Mouse (Mus musculus) layer of hippocampus, adult 2 months (tissue): ENCODE results near the gene Ccdc83. TPM values are rescaled to one million over a fixed set of nuclear protein-coding genes. Genes with fewer than 3 reads are reported as not detected.
"Not testable (repeated sequence)": the region's sequence is repeated elsewhere in the genome, so short reads cannot be mapped to it uniquely, and the experiment has no call there.

Experiments used
- DNase-seq, 2 experiments: peaks; one replicate each; pipeline ENCODE4 v3.0.0; 2022; ENCODE audit warnings: low spot score in 2 of 2
- H3K27ac ChIP-seq: fragments of 200-600 bp; 2 replicates; pipeline ENCODE4 v1.8.1; 2022
- H3K4me3 ChIP-seq: fragments of 200-600 bp; 2 replicates; pipeline ENCODE4 v1.8.1; 2022; ENCODE audit warnings: mild to moderate bottlenecking
- CTCF ChIP-seq: fragments of 200-600 bp; conservative IDR thresholded peaks from 2 replicates; pipeline ENCODE4 v1.8.1; 2022; ENCODE audit warnings: antibody characterized with exemption, mild to moderate bottlenecking, moderate library complexity
- total RNA-seq, 2 experiments: library from RNA; stranded (reverse); gene quantifications; 2 replicates each; pipeline ENCODE4 v1.2.3; 2021

Gene Ccdc83
- total RNA-seq, 2 experiments from 2014 or later = not detected

DNA sequence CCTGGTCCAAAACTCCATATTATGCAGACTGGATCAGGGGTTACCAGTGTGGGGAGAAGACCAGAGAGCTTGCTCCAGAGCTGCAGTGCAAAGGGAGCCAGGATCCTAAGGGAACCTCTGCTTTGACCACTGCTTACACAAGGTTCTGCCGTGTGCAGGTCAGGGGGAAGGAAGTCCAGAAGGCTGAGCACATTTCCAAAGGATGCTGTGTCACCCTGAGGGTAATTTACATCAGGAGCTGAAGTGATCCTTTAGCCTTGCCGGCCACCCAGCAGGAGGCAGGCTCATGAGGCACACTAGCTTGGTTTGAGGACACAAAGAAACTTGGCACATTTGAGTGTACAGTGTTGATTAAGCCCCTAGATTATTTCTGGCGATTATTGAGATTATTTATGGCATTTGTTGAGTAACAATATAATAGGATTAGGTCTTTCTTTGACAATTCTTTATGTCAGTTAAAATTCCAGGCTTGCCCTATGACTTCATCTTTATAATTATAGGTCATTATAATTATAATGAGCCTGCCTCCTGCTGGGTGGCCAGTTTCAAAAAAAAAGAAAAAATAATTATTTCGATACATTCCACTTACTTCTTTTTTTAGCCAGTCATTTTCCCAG is 29.2 kb downstream of the Ccdc83 start:
- no peak overlapping the region for H3K27ac ChIP-seq
- no peak for DNase-seq
- no peak overlapping the region for H3K4me3 ChIP-seq
- TF ChIP-seq CTCF = no peak

DNA sequence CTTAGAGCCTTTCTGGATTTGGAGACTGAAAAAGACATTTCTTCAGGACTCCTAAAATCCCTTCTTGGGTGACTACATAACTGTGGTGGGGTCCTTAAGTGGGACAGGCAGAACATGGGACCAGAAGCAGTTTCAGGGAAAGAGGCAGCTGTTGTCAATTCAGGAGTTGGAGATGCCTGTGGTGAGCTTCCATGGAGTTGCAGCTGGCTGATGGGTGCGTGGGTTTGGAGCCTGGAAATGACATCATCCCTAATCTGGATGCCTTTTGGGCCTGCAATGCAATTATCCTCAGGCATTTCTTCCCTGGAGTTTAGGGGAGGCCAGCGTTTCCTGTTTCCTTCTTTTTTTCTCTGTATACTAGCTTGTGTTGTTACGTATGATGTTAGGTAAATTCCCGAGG is 31.7 kb downstream of the Ccdc83 start:
- Histone ChIP-seq H3K27ac (no peak overlapping the region), H3K4me3 (no peak overlapping the region)
- no peak for DNase-seq
- TF ChIP-seq CTCF = no peak

DNA sequence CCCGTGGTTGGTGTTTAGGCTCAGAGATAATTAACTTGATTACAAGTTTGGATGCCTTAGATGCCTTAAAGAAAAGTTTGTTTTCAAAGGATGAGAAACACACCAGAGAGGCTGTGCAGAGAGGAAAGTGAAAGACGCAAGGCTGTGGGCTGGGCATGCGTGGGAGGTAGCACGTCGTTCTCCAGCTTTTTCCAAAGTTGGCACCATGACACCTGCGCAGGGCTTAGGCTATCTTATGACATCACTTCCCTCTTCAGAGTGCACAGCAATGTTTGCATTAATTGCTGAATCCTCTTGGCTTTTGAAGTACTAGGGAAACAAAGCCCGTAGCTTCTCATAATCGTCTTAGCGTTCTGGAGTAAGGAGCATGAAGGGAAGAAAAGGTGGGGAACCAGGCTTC is 34.1 kb downstream of the Ccdc83 start:
- TF ChIP-seq CTCF = no peak
- Histone ChIP-seq H3K27ac (no peak overlapping the region), H3K4me3 (no peak overlapping the region)
- peak in 1 of 2 experiments; percentile 22 for DNase-seq

DNA sequence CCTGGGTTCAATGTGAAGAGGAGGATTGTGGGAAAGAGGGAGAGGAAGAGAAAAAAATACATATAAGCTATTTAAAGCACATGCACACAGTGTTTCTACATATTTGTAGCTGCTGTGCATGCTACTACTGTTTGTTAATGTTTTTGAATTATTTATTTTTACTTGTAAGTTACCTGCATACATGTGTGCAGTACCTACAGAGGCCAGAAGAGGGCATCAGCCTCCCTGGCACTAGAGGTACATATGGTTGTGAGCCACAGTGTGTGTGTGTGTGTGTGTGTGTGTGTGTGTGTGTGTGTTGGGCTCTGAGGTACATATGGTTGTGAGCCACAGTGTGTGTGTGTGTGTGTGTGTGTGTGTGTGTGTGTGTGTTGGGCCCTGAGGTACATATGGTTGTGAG is 36.7 kb downstream of the Ccdc83 start:
- not testable (repeated sequence) for DNase-seq, H3K4me3 ChIP-seq, H3K27ac ChIP-seq
- peak; percentile 44 for TF ChIP-seq CTCF

DNA sequence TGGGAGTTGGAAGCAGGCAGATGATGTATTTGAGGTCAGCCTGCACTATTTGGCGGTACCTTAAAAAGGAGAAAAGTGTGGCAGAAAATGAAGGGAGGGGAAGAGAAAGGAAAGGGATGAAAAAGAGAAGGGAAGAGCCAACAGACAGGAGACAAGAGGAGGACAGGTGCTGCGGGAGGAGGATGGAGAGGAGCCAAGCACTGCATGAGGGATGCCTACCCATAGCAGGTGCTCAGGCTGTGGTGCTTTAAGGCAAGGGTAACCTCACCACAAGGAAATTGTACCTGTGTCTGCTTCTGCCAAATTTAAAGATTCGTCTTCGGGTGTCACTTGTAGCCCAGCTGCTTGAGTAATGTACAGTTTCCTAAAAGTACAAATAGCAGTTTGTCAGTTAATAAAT is 37.5 kb downstream of the Ccdc83 start:
- no peak overlapping the region for H3K4me3 ChIP-seq
- no peak overlapping the region for H3K27ac ChIP-seq
- DNase-seq = no peak
- no peak for TF ChIP-seq CTCF

DNA sequence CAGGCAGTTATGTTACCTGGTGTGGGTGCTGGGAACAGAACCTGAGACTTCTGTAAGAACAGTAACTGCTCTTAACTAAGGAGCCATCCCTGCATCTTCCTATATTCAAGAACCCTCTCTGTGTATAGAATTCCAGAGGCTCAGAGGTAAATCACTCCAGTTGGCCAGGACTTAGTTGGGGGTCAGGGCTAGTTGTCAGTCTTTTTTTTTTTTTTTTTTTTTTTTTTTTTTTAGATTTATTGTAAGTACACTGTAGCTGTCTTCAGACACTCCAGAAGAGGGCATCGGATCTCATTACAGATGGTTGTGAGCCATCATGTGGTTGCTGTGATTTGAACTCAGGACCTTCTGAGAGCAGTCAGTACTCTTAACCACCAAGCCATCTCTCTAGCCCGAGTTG is 44.1 kb downstream of the Ccdc83 start:
- TF ChIP-seq CTCF = no peak
- no peak for DNase-seq
- H3K4me3 ChIP-seq = no peak overlapping the region
- no peak overlapping the region for H3K27ac ChIP-seq

DNA sequence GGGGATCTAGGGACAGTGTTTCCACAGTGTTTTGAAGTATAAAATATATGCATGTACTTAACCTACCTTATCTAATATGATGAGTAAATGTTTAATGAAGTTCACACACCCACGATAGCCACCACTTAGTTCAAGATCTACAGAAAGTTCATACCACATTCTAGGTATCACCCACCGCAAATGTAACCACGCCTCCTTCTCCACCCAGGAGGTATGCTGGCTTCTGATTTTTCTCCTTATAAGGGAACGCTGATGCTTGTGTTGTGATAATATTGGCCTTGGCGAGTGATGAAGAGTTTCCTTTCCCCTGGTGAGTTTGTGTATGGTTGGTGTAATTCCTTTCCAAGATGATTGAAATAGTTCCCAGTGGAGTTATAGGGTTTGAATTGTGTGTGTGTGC is 47.5 kb downstream of the Ccdc83 start:
- Histone ChIP-seq H3K4me3 (no peak overlapping the region), H3K27ac (no peak overlapping the region)
- TF ChIP-seq CTCF = no peak
- no peak for DNase-seq

DNA sequence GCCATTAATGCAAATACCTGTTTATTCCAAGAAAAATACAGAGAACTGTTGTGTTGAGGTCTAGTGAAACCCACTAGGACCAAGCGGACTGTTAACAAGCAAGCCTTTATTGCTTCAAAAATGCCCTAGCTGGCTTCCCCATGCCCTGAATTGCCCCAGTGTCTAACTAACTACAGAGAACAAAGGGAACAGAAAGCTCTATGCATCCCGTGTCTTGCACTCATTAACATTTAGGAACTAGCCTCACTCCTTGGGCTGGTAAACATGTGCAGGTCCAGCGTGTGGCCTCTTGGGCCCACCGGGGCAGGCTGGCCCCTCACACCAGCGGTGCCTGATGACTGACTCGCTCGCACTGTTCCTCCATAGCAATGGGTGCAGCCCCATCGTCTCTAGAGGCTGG is 49.1 kb downstream of the Ccdc83 start:
- peak in 1 of 2 experiments; percentile 12 for DNase-seq
- peak overlapping the region; percentile 79 for H3K27ac ChIP-seq

DNA sequence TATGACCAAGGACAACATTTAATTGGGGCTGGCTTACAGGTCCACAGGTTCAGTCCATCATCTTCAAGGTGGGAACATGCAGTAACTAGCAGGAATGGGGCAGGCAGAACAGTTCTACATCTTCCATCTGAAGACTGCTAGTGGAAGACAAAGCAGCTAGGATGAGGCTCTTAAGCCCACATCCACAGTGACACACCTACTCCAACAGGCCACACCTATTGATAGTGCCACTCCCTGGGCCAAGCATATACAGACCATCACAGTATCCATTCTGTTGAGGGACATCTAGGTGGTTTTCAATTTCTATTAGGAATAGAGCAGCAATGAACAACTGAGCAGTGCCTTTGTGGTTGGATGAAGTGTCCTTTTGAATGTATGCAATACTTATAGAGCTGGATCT is 54.6 kb downstream of the Ccdc83 start:
- H3K27ac ChIP-seq = no peak overlapping the region
- TF ChIP-seq CTCF = no peak
- no peak overlapping the region for H3K4me3 ChIP-seq
- DNase-seq = no peak

More for the DNA sequence above, 49.1 kb downstream of the Ccdc83 start:
- H3K4me3 ChIP-seq = no peak overlapping the region
- TF ChIP-seq CTCF = no peak

DNA sequence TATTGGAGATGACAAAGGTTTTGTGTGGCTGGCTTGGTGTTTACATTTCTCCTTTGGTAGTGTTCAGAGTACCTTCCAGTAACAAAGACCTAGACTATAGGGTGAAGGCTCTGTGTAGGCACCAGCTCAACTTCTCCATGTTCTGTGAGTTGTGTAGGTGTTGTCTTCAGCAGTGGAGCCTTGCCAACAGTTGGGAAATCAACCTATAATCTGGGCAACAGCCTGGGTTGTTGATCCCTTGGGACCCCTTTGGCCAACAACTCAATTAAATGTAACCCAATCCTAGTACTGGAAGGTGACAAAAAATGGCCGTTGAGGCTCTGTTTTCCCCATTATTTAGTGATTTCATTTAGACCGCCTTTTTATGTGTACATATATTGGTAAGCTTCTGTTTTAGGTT is 55.5 kb downstream of the Ccdc83 start:
- no peak overlapping the region for H3K4me3 ChIP-seq
- TF ChIP-seq CTCF = no peak
- no peak for DNase-seq
- H3K27ac ChIP-seq = no peak overlapping the region

DNA sequence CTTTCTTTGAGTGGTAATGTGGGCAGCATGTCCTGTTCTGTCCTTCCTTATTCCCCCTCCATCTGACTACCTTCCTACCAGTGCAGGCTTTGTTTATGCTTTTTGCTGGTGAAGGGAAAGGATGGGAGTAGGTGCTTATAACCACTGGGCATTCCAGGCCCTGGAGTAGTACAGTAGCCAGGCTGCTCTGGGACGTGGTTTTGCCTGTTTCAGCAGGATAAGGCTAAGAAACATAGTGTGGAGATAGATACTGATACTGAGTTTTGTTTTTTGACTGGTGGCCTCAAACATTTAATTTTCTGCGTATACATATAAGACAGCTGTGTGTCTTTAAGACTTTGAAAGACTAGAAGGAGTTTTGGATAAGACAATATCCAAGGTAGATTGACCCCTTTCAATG is 61.7 kb downstream of the Ccdc83 start:
- DNase-seq = no peak
- Histone ChIP-seq H3K4me3 (no peak overlapping the region), H3K27ac (no peak overlapping the region)
- no peak for TF ChIP-seq CTCF

DNA sequence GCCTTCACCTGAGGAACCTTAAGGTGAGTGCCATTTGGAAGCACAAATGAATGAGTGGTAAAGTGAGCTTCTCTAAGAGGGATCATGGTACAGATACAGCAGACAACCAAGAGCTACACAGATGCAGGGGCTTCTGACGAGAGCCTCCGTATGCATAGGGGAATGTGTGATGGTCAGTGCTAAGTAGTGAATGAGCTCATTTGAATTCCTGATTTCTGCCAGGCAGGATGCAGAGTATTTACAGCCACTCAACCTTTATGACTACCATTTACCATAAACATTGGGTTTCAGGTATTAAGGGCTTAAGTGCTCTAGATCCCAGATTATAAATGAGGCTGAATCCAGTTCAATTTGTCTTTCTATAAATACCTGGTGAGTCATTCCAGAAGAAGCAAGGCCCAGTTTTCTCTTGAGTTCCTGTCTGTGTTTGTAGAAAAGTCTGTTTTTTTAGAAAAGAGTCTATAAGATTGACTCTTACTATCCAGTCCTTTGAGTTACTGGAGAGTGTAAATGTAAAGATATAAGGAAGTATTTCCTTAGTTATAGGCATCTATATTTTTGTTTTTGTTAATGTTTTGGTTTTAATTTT is 63.6 kb downstream of the Ccdc83 start:
- Histone ChIP-seq H3K27ac (no peak overlapping the region), H3K4me3 (no peak overlapping the region)
- DNase-seq = no peak
- TF ChIP-seq CTCF = no peak

DNA sequence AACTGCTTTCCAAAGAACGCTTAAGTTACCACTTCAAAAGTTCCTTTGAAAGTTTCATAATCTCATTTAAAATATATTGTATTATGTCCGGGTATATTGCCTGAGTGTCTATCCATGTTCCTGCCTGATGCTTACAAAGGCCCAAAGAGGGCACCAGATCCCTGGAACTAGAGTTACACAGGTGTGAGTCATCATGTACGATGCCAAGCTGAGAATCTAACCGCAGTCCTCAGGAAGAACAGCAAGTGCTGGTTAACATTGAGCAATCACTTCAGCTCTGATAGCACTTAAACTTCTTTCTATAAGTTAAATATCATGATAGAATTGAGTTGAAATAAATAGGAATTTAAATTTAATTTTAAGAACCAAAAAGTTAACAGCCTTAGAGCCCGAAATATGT is 65.3 kb downstream of the Ccdc83 start:
- H3K4me3 ChIP-seq = no peak overlapping the region
- peak; percentile 33; the same call in 1 of the 2 replicates for TF ChIP-seq CTCF
- H3K27ac ChIP-seq = no peak overlapping the region
- no peak for DNase-seq

DNA sequence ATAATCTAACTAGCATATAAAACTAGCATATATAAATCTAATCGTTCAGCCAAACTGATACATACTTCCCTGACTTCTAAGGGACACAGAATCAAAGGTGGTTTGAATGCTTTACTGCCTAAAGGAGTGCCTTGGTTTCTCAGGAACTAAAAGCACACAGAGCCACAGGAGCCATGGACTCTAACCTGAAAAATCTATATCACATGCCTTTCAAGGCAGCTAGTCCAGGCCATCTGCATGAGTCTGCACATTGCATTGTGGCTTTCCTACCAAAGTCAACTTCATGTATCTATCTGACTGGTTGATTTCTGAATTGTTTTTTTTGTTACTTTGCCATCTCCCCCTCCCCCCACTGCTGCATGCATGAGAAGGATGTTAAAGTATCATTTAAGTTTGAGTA is 84.9 kb downstream of the Ccdc83 start:
- no peak for TF ChIP-seq CTCF
- Histone ChIP-seq H3K27ac (no peak overlapping the region), H3K4me3 (no peak overlapping the region)
- DNase-seq = no peak
